Mouse (Mus musculus) splenic B cell, adult 2 months (primary cell): ENCODE measurements at regions not wholly inside any gene's neighbourhood (a gene's known extent, or its start where the extent isn't known, plus 50 kb on each side); places are given as distances from the start of the nearest gene placed in this dataset.

Experiments
- DNase-seq: peaks from one replicate; pipeline ENCODE4 v3.0.0-alpha.2; 2011; ENCODE audit warnings: low read depth, low spot score
- H3K27me3 ChIP-seq: 2 replicates; pipeline ENCODE4 v1.6.1; 2012; ENCODE audit warnings: mild to moderate bottlenecking, low read length, moderate library complexity, mixed read lengths; ENCODE audit not compliant: control insufficient read depth, poor library complexity, insufficient read depth, severe bottlenecking
- H3K36me3 ChIP-seq: 2 replicates; pipeline ENCODE4 v1.6.1; 2012; ENCODE audit warnings: mild to moderate bottlenecking, low read length, moderate library complexity, mixed read lengths; ENCODE audit not compliant: control insufficient read depth, poor library complexity, insufficient read depth, severe bottlenecking

DNA sequence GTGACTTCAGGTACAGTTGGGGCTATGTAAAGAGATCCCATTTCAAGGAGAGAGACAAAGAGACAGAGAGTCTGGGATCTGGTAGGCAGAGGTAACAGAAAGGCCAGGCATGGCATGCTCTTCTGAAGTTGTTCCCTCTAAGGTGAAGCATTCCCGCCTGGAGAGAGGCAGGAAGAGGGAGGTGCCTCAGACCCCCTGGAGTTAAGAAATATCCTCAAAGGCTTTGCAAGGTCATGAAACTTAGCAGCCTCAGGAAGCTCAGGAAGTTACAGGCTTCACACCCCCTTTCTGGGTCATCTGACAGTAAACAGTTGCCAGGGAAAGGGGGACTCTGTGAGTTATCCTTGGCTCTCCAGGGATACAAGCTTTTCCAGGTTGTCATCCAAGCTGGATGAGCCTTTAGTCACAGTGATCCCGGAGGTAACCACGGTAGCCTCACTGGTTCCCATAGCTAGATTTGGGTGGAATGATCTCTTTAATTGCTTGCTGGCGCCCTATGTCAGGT is 57.2 kb upstream of the Arntl start:
- DNase-seq, result no peak
- Histone ChIP-seq H3K27me3 (no peaks in the 10 kb centered on the region), H3K36me3 (no peaks in the 10 kb centered on the region)

DNA sequence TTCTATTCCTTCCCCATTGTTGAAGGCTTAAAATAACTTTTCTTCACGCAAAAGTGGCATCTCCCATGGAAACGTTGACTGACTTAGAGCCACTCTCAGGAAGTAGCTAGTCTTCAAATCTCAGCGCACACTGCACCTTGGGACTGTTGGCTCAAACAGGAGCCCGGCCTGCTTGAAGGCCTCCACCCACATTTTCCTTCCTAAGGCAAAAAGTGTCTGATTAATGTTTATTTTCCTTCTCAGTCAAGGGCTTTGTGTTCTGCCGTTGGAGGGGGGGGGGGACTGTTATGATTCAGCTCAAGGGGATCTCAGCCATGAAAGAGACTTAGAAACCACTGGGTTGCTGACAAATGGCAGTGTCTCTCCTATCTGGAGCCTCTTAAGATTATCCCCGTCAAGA is 56.5 kb upstream of the Arntl start:
- DNase-seq, result no peak
- Histone ChIP-seq H3K36me3 (no peaks in the 10 kb centered on the region), H3K27me3 (no peaks in the 10 kb centered on the region)

DNA sequence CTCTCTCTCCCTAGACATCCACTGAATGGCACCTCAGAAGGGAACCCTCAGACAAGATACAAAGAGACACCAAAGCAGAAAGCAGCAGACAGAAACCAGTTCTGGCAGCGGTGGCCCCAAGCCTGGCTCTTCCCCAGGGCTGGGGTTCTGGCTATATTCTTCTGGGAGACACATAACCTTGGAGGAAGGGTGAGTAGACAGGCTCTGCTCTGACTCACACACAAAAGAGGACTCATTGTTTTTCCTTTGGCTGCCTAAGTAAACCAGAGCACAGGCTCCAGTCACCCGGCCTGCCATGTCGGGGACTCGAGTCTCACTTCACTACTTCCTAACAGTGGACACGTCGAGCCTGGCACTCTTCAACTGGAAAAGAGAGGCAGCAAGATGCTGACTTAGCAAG is 55.8 kb upstream of the Arntl start:
- Histone ChIP-seq H3K36me3 (no peaks in the 10 kb centered on the region), H3K27me3 (no peaks in the 10 kb centered on the region)
- no peak for DNase-seq

DNA sequence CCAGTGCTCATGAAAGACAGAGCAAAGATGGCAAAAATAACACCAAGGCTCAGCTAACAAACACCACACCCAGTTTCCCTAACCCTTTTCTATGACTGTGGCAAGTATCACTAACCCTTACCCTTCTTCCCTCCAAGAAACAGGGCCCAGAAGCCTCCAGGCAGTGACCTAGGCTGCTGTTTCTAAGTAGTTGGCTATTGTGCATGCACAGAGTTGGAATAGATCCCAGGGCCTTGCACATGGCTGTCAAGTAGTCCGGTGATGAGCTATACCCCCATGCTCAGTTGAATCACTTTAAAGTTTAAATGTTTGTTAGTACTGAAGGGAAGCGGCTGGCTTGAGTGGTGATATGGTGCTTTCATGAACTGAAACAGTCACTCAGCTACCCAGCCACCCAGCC is 53.9 kb upstream of the Arntl start:
- no peaks in the 10 kb centered on the region for H3K27me3 ChIP-seq
- no peak for DNase-seq
- H3K36me3 ChIP-seq, result no peaks in the 10 kb centered on the region

DNA sequence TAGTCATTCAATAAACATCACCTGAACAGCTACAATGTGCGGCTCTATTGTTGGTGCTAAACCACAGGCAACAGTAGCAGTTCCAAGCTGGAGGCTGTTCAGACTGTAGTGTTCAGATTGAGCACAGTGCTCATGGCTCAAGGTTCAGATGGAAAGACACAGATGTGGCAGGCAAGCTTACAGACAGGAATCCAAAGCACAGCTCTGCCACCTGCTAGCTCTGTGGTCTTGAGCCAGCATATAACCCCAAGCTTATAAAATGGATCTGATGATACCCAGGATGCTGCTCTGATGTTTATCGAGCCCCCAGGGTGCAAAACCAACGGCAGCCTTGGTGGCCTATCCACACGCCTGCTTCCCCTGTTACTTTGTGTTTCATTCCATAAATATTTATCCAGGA is 53.2 kb upstream of the Arntl start:
- Histone ChIP-seq H3K27me3 (peaks cover 2% of the 10 kb centered on the region; the same call in 1 of the 2 replicates), H3K36me3 (no peaks in the 10 kb centered on the region)
- DNase-seq, result no peak

DNA sequence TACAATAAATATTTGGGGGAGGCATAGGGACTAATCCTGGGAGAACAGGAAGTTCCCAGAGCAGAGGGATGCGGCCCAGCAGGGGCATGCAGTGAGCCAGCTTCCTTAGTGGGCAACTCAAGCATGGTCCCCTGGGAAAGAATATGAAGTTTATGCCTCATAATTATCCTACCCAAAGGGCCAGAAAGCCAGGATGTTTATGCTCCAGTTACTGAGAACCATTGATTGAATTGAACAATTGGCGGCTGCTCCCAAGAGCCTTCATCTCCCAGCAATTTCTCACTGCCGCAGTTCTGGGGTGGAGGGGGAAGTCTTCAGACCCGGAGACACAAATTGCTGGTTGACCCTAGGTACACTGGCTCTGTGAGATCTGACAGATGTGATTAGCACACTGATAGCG is 50.9 kb upstream of the Arntl start:
- H3K36me3 ChIP-seq, result no peaks in the 10 kb centered on the region
- H3K27me3 ChIP-seq, result peaks cover 2% of the 10 kb centered on the region; the same call in 1 of the 2 replicates
- DNase-seq, result no peak

DNA sequence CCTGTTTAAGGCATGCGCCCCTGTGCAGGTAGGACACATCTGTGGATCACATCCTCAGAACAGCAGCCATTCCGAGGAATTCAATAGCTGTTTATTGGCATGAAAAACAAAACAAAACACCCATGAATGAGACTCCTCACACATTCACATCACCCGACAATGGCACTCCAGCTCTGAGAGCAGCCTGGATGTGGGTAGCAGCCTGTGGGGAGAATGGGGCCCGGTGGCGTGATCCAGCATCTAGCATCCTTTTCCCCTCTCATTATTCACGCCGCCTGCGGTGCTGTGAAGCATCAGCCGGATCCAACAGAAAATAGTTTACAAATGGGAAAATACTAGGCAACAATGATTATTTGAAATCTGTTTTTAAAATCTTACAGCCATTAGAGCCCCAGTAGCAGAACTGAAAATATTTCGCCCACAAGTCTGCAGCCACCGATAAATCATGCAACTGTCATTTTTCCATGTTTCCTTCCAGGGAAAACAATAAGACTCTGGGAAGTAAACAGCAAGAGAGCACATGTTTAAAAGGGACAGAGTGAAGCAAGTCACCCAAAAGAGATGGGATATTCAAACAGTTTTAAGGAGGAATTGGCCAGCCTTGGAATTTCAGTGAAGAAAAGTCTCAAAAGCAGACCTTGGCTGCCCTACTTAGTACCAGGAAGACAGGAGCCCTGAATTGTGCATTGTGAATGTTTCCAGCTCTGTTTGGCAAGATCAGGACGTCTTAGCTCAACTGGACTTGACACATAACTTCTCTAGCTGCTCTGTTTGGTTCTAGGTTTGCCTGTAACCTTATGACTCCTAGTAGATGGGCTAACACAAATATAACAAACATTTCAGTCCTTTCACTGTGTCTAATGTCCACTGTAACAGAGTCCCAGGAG is 50.2 kb upstream of the Arntl start:
- peaks cover 2% of the 10 kb centered on the region; the same call in 1 of the 2 replicates for H3K27me3 ChIP-seq
- DNase-seq, result no peak

More for the DNA sequence above, 50.2 kb upstream of the Arntl start:
- H3K36me3 ChIP-seq, result no peaks in the 10 kb centered on the region
